Mouse (Mus musculus): ENCODE results near the gene Slc25a38. TPM values are rescaled to one million over a fixed set of nuclear protein-coding genes. Genes with fewer than 3 reads are reported as not detected.

Slc25a38 gene
- polyA plus RNA-seq, 1 experiment from 2014 or later = 20.0 TPM

GRCm38 (mm10) chr9:120073169-120073568 is 37.0 kb upstream of the Slc25a38 start:
- Histone ChIP-seq H3K9me3 (ENCODE audit: low read length) (no peaks in the 10 kb centered on the region), H3K4me1 (ENCODE audit: insufficient read depth, low read depth, low read length) (no peaks in the 10 kb centered on the region), H3K27me3 (replicated peaks; ENCODE audit: insufficient read depth, low read length) (no peaks in the 10 kb centered on the region), H3K36me3 (ENCODE audit: insufficient read depth, low read length) (no peaks in the 10 kb centered on the region), H3K4me2 (replicated peaks; ENCODE audit: low read depth, low read length) (no peak overlapping the region), H3K4me3 (ENCODE audit: low read depth, low read length) (no peak overlapping the region), H3K9ac (replicated peaks; ENCODE audit: low read depth) (no peak overlapping the region), H3K27ac (ENCODE audit: low read length) (no peak overlapping the region)
- ATAC-seq (peak; percentile 37; the same call in 1 of the 2 replicates), DNase-seq (ENCODE audit: low spot score) (peak; percentile 82)
- TF ChIP-seq CTCF (IDR thresholded peaks at IDR 0.05) (peak; percentile 95), EP300 (IDR thresholded peaks at IDR 0.05) (no peak)
- 17% methylated on average over 3 of the region's 3 CpGs for WGBS

DNA sequence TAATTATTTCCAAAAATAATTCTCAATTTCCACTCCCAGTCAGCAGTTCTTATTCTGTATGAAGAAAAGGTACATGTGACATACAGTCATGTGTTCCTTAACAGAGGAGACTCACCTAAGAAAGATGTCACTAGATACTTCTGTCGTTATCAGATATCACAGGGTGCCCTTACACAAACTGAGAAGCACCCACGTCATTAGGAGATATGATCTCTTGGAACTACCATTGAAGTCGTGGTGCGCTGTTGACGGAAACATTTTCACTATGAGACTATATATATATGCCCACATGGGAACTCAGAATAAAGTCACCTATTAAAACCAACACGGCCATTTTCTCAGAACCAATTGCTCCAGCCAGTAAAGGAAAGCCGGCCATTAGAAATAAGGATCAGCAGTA is 35.7 kb upstream of the Slc25a38 start:
- WGBS = 79% methylated on average over 7 of the region's 7 CpGs
- H3K4me1 ChIP-seq (ENCODE audit: insufficient read depth, low read depth, low read length) = no peaks in the 10 kb centered on the region
- H3K27ac ChIP-seq (ENCODE audit: low read length) = no peak overlapping the region
- TF ChIP-seq CTCF (IDR thresholded peaks at IDR 0.05) = no peak
- H3K4me3 ChIP-seq (ENCODE audit: low read depth, low read length) = no peak overlapping the region
- DNase-seq (ENCODE audit: low spot score) = no peak
- H3K9ac ChIP-seq (replicated peaks; ENCODE audit: low read depth) = no peak overlapping the region
- no peak overlapping the region for H3K4me2 ChIP-seq (replicated peaks; ENCODE audit: low read depth, low read length)
- no peaks in the 10 kb centered on the region for H3K9me3 ChIP-seq (ENCODE audit: low read length)
- no peak for ATAC-seq
- H3K27me3 ChIP-seq (replicated peaks; ENCODE audit: insufficient read depth, low read length) = no peaks in the 10 kb centered on the region
- H3K36me3 ChIP-seq (ENCODE audit: insufficient read depth, low read length) = no peaks in the 10 kb centered on the region

DNA sequence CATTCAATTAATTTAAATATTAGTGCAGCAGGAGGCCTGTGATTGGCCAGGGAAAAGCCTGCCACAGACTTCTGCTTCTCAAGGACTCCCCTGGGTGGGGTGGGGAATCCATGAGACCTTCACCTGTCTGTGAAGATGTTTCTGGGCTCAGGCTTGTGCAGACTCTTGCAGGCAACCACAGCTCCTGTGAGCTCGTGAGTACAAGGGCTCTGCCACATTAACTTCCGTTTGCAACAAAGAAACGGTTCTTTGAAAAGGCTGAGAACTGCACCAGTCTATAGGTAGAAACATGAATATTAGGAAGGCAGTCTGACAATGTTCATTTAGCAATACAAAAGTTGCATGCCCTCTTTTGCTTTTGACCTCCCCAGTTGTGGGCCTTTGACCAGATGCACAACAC is 31.9 kb upstream of the Slc25a38 start:
- ATAC-seq = no peak
- no peaks in the 10 kb centered on the region for H3K36me3 ChIP-seq (ENCODE audit: insufficient read depth, low read length)
- DNase-seq (ENCODE audit: low spot score) = no peak

GRCm38 (mm10) chr9:120079901-120080300 is 30.3 kb upstream of the Slc25a38 start:
- Histone ChIP-seq H3K27ac (ENCODE audit: low read length) (no peak overlapping the region), H3K4me1 (ENCODE audit: insufficient read depth, low read depth, low read length) (no peaks in the 10 kb centered on the region), H3K4me3 (ENCODE audit: low read depth, low read length) (no peak overlapping the region), H3K9me3 (ENCODE audit: low read length) (no peaks in the 10 kb centered on the region), H3K27me3 (replicated peaks; ENCODE audit: insufficient read depth, low read length) (no peaks in the 10 kb centered on the region), H3K36me3 (ENCODE audit: insufficient read depth, low read length) (no peaks in the 10 kb centered on the region), H3K4me2 (replicated peaks; ENCODE audit: low read depth, low read length) (no peak overlapping the region), H3K9ac (replicated peaks; ENCODE audit: low read depth) (no peak overlapping the region)
- TF ChIP-seq CTCF (IDR thresholded peaks at IDR 0.05) (no peak), EP300 (IDR thresholded peaks at IDR 0.05) (no peak)
- ATAC-seq = no peak
- 49% methylated on average over 7 of the region's 7 CpGs for WGBS
- no peak for DNase-seq (ENCODE audit: low spot score)

More for the DNA sequence above, 31.9 kb upstream of the Slc25a38 start:
- TF ChIP-seq EP300 (IDR thresholded peaks at IDR 0.05) (no peak), CTCF (IDR thresholded peaks at IDR 0.05) (no peak)
- H3K9ac ChIP-seq (replicated peaks; ENCODE audit: low read depth) = no peak overlapping the region
- H3K4me3 ChIP-seq (ENCODE audit: low read depth, low read length) = no peak overlapping the region
- H3K4me1 ChIP-seq (ENCODE audit: insufficient read depth, low read depth, low read length) = no peaks in the 10 kb centered on the region
- no peak overlapping the region for H3K27ac ChIP-seq (ENCODE audit: low read length)
- H3K9me3 ChIP-seq (ENCODE audit: low read length) = no peaks in the 10 kb centered on the region
- H3K27me3 ChIP-seq (replicated peaks; ENCODE audit: insufficient read depth, low read length) = no peaks in the 10 kb centered on the region
- 75% methylated on average over 3 of the region's 3 CpGs for WGBS
- H3K4me2 ChIP-seq (replicated peaks; ENCODE audit: low read depth, low read length) = no peak overlapping the region

- Histone ChIP-seq H3K4me2 (replicated peaks; ENCODE audit: low read depth, low read length) (no peak overlapping the region), H3K36me3 (ENCODE audit: insufficient read depth, low read length) (no peaks in the 10 kb centered on the region), H3K27ac (ENCODE audit: low read length) (no peak overlapping the region), H3K4me1 (ENCODE audit: insufficient read depth, low read depth, low read length) (no peaks in the 10 kb centered on the region), H3K4me3 (ENCODE audit: low read depth, low read length) (no peak overlapping the region), H3K9ac (replicated peaks; ENCODE audit: low read depth) (no peak overlapping the region), H3K9me3 (ENCODE audit: low read length) (no peaks in the 10 kb centered on the region), H3K27me3 (replicated peaks; ENCODE audit: insufficient read depth, low read length) (no peaks in the 10 kb centered on the region)
- 60% methylated on average over 8 of the region's 8 CpGs for WGBS
- no peak for ATAC-seq
- DNase-seq (ENCODE audit: low spot score) = no peak
- TF ChIP-seq CTCF (IDR thresholded peaks at IDR 0.05) (no peak), EP300 (IDR thresholded peaks at IDR 0.05) (no peak)
Observed at GRCm38 (mm10) chr9:120080546-120081108, 29.5 kb upstream of the Slc25a38 start.

DNA sequence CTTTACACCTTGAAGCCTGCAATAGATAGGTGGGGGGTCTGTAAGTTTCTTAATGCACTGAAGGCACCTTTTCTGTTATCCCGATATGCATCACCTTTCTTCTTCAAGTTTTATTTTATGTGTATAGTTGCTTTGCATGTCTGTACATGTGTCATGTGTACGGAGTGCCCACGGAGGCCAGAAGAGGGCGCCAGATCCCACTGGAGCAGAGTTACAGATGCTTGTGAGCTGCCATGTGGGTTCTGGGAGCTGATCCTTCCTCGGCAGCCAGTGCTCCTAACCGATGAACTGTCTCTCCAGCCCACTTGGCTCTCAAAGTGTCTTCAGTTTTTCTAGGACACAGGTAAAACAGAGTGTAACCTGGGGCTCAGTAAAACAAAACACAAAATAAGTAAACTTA is 28.9 kb upstream of the Slc25a38 start:
- Histone ChIP-seq H3K9ac (replicated peaks; ENCODE audit: low read depth) (no peak overlapping the region), H3K4me2 (replicated peaks; ENCODE audit: low read depth, low read length) (no peak overlapping the region), H3K36me3 (ENCODE audit: insufficient read depth, low read length) (no peaks in the 10 kb centered on the region), H3K27ac (ENCODE audit: low read length) (no peak overlapping the region), H3K27me3 (replicated peaks; ENCODE audit: insufficient read depth, low read length) (no peaks in the 10 kb centered on the region), H3K4me3 (ENCODE audit: low read depth, low read length) (no peak overlapping the region), H3K4me1 (ENCODE audit: insufficient read depth, low read depth, low read length) (no peaks in the 10 kb centered on the region), H3K9me3 (ENCODE audit: low read length) (no peaks in the 10 kb centered on the region)
- ATAC-seq (no peak), DNase-seq (ENCODE audit: low spot score) (no peak)
- WGBS = 72% methylated on average over 6 of the region's 6 CpGs
- TF ChIP-seq CTCF (IDR thresholded peaks at IDR 0.05) (peak; percentile 15; the same call in 1 of the 2 replicates), EP300 (IDR thresholded peaks at IDR 0.05) (no peak)

DNA sequence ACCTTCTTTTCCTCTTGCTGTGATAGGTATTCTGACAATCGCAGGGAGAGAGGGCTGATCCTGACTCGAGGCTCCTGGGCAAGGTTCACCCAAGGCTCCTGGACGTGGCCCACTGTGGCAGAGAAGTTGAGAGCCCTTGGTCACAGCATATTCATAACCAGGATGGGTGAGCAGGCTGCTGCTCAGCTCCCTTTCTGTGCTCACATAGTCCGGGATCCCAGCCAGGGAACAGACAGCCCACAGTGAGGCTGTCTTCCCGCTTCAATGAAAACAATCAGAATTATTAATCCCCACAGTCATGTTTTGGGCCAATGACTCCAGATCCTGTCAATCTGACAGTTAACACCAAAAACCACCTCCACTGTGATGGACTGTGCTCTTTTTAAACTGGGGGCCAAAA is 28.2 kb upstream of the Slc25a38 start:
- no peak overlapping the region for H3K4me2 ChIP-seq (replicated peaks; ENCODE audit: low read depth, low read length)
- no peak for ATAC-seq
- H3K4me1 ChIP-seq (ENCODE audit: insufficient read depth, low read depth, low read length) = no peaks in the 10 kb centered on the region
- TF ChIP-seq EP300 (IDR thresholded peaks at IDR 0.05) = no peak
- TF ChIP-seq CTCF (IDR thresholded peaks at IDR 0.05) = no peak
- H3K4me3 ChIP-seq (ENCODE audit: low read depth, low read length) = no peak overlapping the region
- DNase-seq (ENCODE audit: low spot score) = no peak
- H3K27me3 ChIP-seq (replicated peaks; ENCODE audit: insufficient read depth, low read length) = no peaks in the 10 kb centered on the region
- no peak overlapping the region for H3K9ac ChIP-seq (replicated peaks; ENCODE audit: low read depth)
- no peaks in the 10 kb centered on the region for H3K36me3 ChIP-seq (ENCODE audit: insufficient read depth, low read length)
- no peaks in the 10 kb centered on the region for H3K9me3 ChIP-seq (ENCODE audit: low read length)
- H3K27ac ChIP-seq (ENCODE audit: low read length) = no peak overlapping the region
- 63% methylated on average over 5 of the region's 5 CpGs for WGBS

All from lung, postnatal 0 days (tissue).